ENCODE assay signal across 8 mouse cellular contexts in genomic region chr2:105668271-105669270, GRCm38 (mm10). TPM values are rescaled to one million over a fixed set of nuclear protein-coding genes. Genes with fewer than 3 reads are reported as not detected.
DNase-seq lines count a peak whose midpoint lies in the region; ATAC-seq and TF ChIP-seq lines count a peak whose summit lies in the region.

TSS of gene Pax6 (plus strand) at chr2:105668900.

- no peaks in the 10 kb centered on the region for H3K27me3 ChIP-seq in cerebellum, adult 2 months (ENCODE audit: control insufficient read depth, insufficient read depth, low read length)
- peaks cover 53% of the 10 kb centered on the region for H3K27me3 ChIP-seq in forebrain, embryonic 16.5 days (replicated peaks; ENCODE audit: control insufficient read depth, insufficient read depth, low read length)

- H3K27ac ChIP-seq in cerebellum, adult 2 months (ENCODE audit: insufficient read depth, low read length), result peak within 1 kb of the TSS; percentile 79
- no peak within 1 kb of the TSS for H3K27ac ChIP-seq in forebrain, embryonic 16.5 days (ENCODE audit: low read length)

- TF ChIP-seq POLR2A in cerebellum, adult 2 months (IDR thresholded peaks at IDR 0.05; ENCODE audit: borderline replicate concordance, insufficient read depth, low read length), result 0 out of 2 replicates have a peak, but pooled peaks have one; percentile 37

- peaks cover 6% of the 10 kb centered on the region for H3K4me1 ChIP-seq in cerebellum, adult 2 months (ENCODE audit: control insufficient read depth, insufficient read depth, low read length)
- H3K4me1 ChIP-seq in forebrain, embryonic 16.5 days (replicated peaks; ENCODE audit: control insufficient read depth, insufficient read depth, low read length), result peaks cover 34% of the 10 kb centered on the region

- peak within 1 kb of the TSS; percentile 91 for H3K4me3 ChIP-seq in cerebellum, adult 2 months (replicated peaks; ENCODE audit: insufficient read depth, low read depth, low read length)
- peak within 1 kb of the TSS; percentile 34 for H3K4me3 ChIP-seq in forebrain, embryonic 16.5 days (replicated peaks; ENCODE audit: low read length)

- H3K36me3 ChIP-seq in forebrain, embryonic 16.5 days (ENCODE audit: control insufficient read depth, insufficient read depth), result no peaks in the 10 kb centered on the region

- DNase-seq in layer of hippocampus, adult 18-20 months (ENCODE audit: low spot score in 2 of 2), result no peak
- DNase-seq in layer of hippocampus, adult 9-10 months (ENCODE audit: low spot score), result no peak
- peak; percentile 90 to 91 for DNase-seq in cerebellum, adult 2 months
- DNase-seq in gastrocnemius, adult 8-10 months (ENCODE audit: low spot score in 2 of 2), result no peak

- TF ChIP-seq CTCF in cerebellum, adult 2 months (IDR thresholded peaks at IDR 0.05; ENCODE audit: borderline replicate concordance, insufficient read depth, low read depth, low read length), result no peak

- peak within 1 kb of the TSS; percentile 49 for H3K9ac ChIP-seq in forebrain, embryonic 16.5 days (replicated peaks; ENCODE audit: low read depth, low read length)

- H3K4me2 ChIP-seq in forebrain, embryonic 16.5 days (ENCODE audit: low read length), result peak within 1 kb of the TSS; percentile 43

- 2% methylated on average over 44 of the region's 44 CpGs for WGBS in cerebellum, adult 2 months
- 2% methylated on average over 44 of the region's 44 CpGs for WGBS in forebrain, embryonic 16.5 days

- no peak for ATAC-seq in forebrain, embryonic 16.5 days
- peak; percentile 27; the same call in 1 of the 2 replicates for ATAC-seq in megakaryocyte progenitor cell, adult 5-6 weeks (replicated peaks; ENCODE audit: poor library complexity)
- no peak for ATAC-seq in erythroblast, adult 5-6 weeks (replicated peaks; ENCODE audit: low FRiP score, poor library complexity, severe bottlenecking)
- ATAC-seq in erythroid progenitor cell, adult 5-6 weeks (replicated peaks; ENCODE audit: low FRiP score, poor library complexity, severe bottlenecking), result no peak

- H3K9me3 ChIP-seq in forebrain, embryonic 16.5 days (ENCODE audit: control insufficient read depth, low read length), result no peaks in the 10 kb centered on the region

RNA-seq across cellular contexts. Expression of gene Pax6, which starts in this region (rescaled TPM):
- total RNA-seq in layer of hippocampus, adult 18-20 months (2021), result 10 to 100 TPM; 10.2 to 12.9 TPM
- 84.5 and 103 TPM in 2 replicates for polyA plus RNA-seq in cerebellum, adult 2 months (2012; rRNA removed)
- polyA plus RNA-seq in forebrain, embryonic 16.5 days (2015; fragmentation: Nextera tagmentation; extraction: Ambion mirVana), result 39.9 and 42.2 TPM in 2 replicates
- total RNA-seq in megakaryocyte progenitor cell, adult 5-6 weeks (2015), result not detected in 2 replicates
- not detected in 2 replicates for total RNA-seq in megakaryocyte progenitor cell, adult 5-6 weeks (2017)
- total RNA-seq in erythroblast, adult 5-6 weeks (2015; ENCODE audit: low replicate concordance), result 1.3 TPM in 1 of 2 replicates, not detected in the other
- not detected in 2 replicates for total RNA-seq in erythroblast, adult 5-6 weeks (2017; ENCODE audit: low replicate concordance)
- total RNA-seq in erythroid progenitor cell, adult 5-6 weeks (2015; ENCODE audit: low replicate concordance), result not detected in 2 replicates
- total RNA-seq in erythroid progenitor cell, adult 5-6 weeks (2017; ENCODE audit: low replicate concordance), result not detected in 2 replicates
- not detected for total RNA-seq in gastrocnemius, adult 8-10 months (2022)

Comparison
In these comparisons a context has a peak if more than half of its experiments do, and no peak if none do; other contexts are left out.
1. RNA of gene Pax6 (total RNA-seq): 10.2 to 12.9 TPM in layer of hippocampus, adult 18-20 months; 1.3 TPM in erythroblast, adult 5-6 weeks, not detected in megakaryocyte progenitor cell, adult 5-6 weeks, not detected in erythroid progenitor cell, adult 5-6 weeks and not detected in gastrocnemius, adult 8-10 months; every median in the first group is over 4 times any median in the second.
2. Peak in ATAC-seq in megakaryocyte progenitor cell, adult 5-6 weeks; RNA of the gene not detected or under 1 TPM.
3. DNase-seq: peak in cerebellum, adult 2 months (2 of 2); none in layer of hippocampus, adult 18-20 months (0 of 2), layer of hippocampus, adult 9-10 months (single experiment) and gastrocnemius, adult 8-10 months (0 of 2).